Mouse (Mus musculus) hindbrain, embryonic 11.5 days (tissue): ENCODE results near the gene Scn7a. TPM values are rescaled to one million over a fixed set of nuclear protein-coding genes. Genes with fewer than 3 reads are reported as not detected.

Source experiments
- ATAC-seq: fragments of 200-750 bp; cut with Nextera tagmentation; 2 replicates; pipeline ENCODE4 v1.8.0; 2017; ENCODE audit warnings: mild to moderate bottlenecking, moderate TSS enrichment, moderate library complexity; ENCODE audit not compliant: low FRiP score
- DNase-seq: peaks from one replicate; pipeline ENCODE4 v3.0.0-alpha.2; 2015; ENCODE audit warnings: low spot score
- H3K27ac ChIP-seq: fragments of 300-500 bp; sonication (generic); 2 replicates; pipeline ENCODE4 v1.5.1; 2014; ENCODE audit warnings: mild to moderate bottlenecking, low read depth, low read length
- H3K27me3 ChIP-seq: fragments of 300-500 bp; sonication (generic); 2 replicates; pipeline ENCODE4 v1.6.1; 2014; ENCODE audit warnings: mild to moderate bottlenecking, low read length, moderate library complexity, mixed read lengths; ENCODE audit not compliant: control insufficient read depth, insufficient read depth
- H3K36me3 ChIP-seq: fragments of 300-500 bp; sonication (generic); 2 replicates; pipeline ENCODE4 v1.6.1; 2014; ENCODE audit warnings: mild to moderate bottlenecking, low read length, moderate library complexity, mixed read lengths; ENCODE audit not compliant: control insufficient read depth, insufficient read depth
- H3K4me1 ChIP-seq: fragments of 300-500 bp; sonication (generic); replicated peaks from 2 replicates; pipeline ENCODE4 v1.6.1; 2014; ENCODE audit warnings: low read length, mixed read lengths; ENCODE audit not compliant: control insufficient read depth, insufficient read depth
- H3K4me2 ChIP-seq: fragments of 300-500 bp; sonication (generic); replicated peaks from 2 replicates; pipeline ENCODE4 v1.6.1; 2014; ENCODE audit warnings: mild to moderate bottlenecking, low read depth, low read length
- H3K4me3 ChIP-seq: fragments of 300-500 bp; sonication (generic); 2 replicates; pipeline ENCODE4 v1.5.1; 2014; ENCODE audit warnings: low read depth, low read length
- H3K9ac ChIP-seq: fragments of 300-500 bp; sonication (generic); 2 replicates; pipeline ENCODE4 v1.6.1; 2014; ENCODE audit warnings: low read depth, low read length
- H3K9me3 ChIP-seq: fragments of 300-500 bp; sonication (generic); 2 replicates; pipeline ENCODE4 v1.6.1; 2016; ENCODE audit warnings: low read length; ENCODE audit not compliant: control insufficient read depth
- WGBS: fragments of 180-500 bp; shearing (Covaris S2); extraction: QIAGEN DNeasy Blood & Tissue Kit; methylation state at CpG from one replicate; pipeline ENCODE4 v1.1.7; 2014; 5-methylcytosine and 5-hydroxymethylcytosine counted together
- polyA plus RNA-seq: library from polyadenylated mRNA; unstranded; fragments of >200 nt; fragmentation: Nextera tagmentation; extraction: Ambion mirVana; gene quantifications from 2 replicates; pipeline ENCODE4 v1.2.1, GENCODE M21; 2014

Scn7a gene
- polyA plus RNA-seq = 0.73 and 0.78 TPM in 2 replicates

DNA sequence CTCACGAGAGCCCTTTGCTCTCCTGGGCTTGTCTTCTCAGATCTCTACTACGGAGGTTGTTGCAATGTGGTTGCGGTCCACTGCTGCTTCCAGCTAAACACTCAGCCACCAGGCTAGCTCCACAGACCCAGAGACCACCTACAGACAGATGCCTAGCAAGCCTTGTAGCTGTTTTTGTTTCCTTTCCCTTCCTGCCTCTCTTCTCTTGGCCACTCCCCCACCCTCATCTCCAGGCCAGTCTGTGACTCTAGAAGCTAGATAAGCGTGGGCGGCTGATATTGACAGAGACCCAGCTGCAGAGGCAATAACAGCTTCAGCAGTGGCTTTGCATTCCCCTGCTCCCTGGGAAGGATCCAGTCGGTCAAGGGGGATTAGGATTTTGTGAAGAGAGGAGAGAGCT is at the start of gene Scn7a:
Gene Scn7a (minus strand): TSS at position 150 of the 400 bp plus-strand sequence.
- 32% methylated on average over 6 of the region's 6 CpGs for WGBS
- Histone ChIP-seq H3K27ac (no peak within 1 kb of the TSS), H3K4me2 (no peak within 1 kb of the TSS), H3K9me3 (no peaks in the 10 kb centered on the region), H3K27me3 (no peaks in the 10 kb centered on the region), H3K4me1 (no peaks in the 10 kb centered on the region), H3K36me3 (no peaks in the 10 kb centered on the region), H3K4me3 (no peak within 1 kb of the TSS), H3K9ac (no peak within 1 kb of the TSS)
- peak; percentile 19 for DNase-seq
- no peak for ATAC-seq

DNA sequence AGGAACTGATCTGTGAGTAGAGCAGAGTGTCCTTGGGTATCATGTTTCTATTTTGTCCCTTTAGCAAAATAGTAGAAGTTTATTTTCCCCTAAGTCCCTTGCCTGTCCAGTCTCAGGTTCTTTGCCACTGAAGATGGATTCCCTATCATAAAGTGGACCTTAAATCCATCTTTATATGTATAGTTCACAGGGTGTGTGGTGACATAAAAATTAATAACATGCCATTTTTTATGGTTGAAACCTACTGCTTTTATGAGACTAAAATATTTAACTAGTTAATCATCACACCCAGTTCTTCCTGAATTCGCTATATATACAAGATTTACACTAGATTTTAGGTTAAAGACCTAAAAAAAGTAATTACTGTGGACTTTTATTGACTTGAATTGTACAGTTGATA is 43.0 kb upstream of the Scn7a start:
- Histone ChIP-seq H3K4me3 (no peak overlapping the region), H3K27ac (no peak overlapping the region), H3K27me3 (no peaks in the 10 kb centered on the region), H3K9me3 (no peaks in the 10 kb centered on the region), H3K4me2 (no peak overlapping the region), H3K4me1 (no peaks in the 10 kb centered on the region), H3K36me3 (no peaks in the 10 kb centered on the region), H3K9ac (no peak overlapping the region)
- WGBS = 87% methylated on average over 1 of the region's 1 CpGs
- DNase-seq = no peak
- no peak for ATAC-seq

DNA sequence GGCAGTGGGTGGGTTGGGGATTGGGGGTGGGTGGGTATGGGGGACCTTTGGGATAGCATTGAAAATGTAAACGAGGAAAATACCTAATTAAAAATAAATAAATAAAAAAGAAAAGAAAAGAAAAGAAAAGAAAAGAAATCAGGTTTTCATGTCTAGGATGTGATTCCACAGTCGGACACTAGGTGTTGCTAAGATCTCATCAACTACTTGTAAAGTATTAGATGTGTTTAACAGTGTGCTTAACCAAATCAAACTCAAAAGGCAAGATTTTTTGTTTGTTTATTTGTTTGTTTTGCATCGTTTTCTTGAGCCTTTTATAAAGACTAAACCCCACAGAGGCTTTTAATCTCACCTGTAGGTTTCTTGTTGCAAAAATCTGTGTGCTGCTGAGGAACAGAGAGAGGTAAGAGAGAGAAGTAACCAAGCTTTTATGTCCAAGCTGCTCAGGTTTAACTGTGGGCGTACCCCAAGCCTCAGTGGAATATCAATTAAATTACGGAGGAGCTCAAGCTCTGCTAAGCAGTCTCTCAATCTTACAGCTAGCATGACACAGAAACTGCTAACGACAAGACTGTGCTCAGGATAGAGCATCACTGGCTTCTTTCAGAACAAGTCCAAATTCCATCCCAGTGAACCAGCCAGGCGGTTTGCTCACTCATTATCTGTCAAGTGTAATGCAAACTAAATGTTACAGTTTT is 35.3 kb upstream of the Scn7a start:
- ATAC-seq = peak; percentile 35; the same call in 1 of the 2 replicates
- peak; percentile 5 for DNase-seq
- Histone ChIP-seq H3K9me3 (no peaks in the 10 kb centered on the region), H3K27me3 (no peaks in the 10 kb centered on the region), H3K9ac (no peak overlapping the region), H3K4me2 (no peak overlapping the region), H3K4me1 (no peaks in the 10 kb centered on the region), H3K36me3 (no peaks in the 10 kb centered on the region), H3K27ac (no peak overlapping the region), H3K4me3 (no peak overlapping the region)
- 46% methylated on average over 7 of the region's 7 CpGs for WGBS

DNA sequence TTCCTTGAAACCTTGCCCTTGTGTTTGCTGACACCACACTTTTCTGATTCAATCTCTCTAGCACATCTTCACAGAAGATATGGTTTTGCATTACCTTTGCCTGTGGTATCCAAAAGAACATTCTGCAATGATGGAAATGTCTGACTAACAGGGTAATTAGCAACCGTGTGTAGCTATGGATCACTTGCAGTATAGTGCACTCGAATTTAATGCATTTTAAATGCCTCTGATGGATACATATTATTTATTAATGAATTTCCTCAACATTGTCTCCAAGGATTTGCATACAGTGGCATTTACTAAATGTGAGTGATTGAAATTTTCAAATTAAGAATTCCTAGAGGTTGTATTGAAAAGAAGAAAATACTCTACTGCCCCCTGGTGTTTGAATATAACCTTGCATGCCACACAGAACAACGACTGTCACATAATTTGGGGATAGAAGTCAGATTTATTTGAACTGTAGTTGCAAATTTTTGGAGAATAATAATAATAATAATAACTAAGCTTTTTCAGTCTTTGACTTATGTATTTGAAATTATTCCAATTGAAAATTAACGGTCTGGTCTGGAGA is 15.0 kb upstream of the Scn7a start:
- Histone ChIP-seq H3K27me3 (no peaks in the 10 kb centered on the region), H3K9ac (no peak overlapping the region), H3K4me3 (no peak overlapping the region), H3K36me3 (no peaks in the 10 kb centered on the region), H3K9me3 (no peaks in the 10 kb centered on the region), H3K4me1 (no peaks in the 10 kb centered on the region), H3K27ac (no peak overlapping the region), H3K4me2 (no peak overlapping the region)
- peak; percentile 56; the same call in 1 of the 2 replicates for ATAC-seq
- 49% methylated on average over 4 of the region's 4 CpGs for WGBS
- peak; percentile 64 for DNase-seq

DNA sequence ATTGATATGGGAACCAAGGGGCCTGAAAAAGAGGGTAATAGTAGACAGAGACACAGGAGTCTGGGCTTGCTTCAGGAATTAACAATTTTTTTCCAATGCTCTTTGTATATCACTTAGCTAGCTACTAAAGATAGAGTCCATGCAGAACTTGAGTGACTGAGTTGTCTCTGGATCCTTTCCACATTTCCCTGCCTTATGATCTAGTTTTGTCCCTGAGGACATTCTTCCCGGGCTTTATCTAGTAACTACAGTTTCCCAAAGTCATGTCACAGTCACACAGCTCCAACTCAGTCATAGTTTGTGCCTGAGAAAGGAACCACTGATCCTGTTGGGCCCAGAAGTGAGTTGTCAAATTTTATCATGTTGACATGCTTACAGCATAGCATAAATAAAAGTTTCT is 12.8 kb upstream of the Scn7a start:
- Histone ChIP-seq H3K9me3 (no peaks in the 10 kb centered on the region), H3K27me3 (no peaks in the 10 kb centered on the region), H3K36me3 (no peaks in the 10 kb centered on the region), H3K4me1 (no peaks in the 10 kb centered on the region), H3K27ac (no peak overlapping the region), H3K9ac (no peak overlapping the region), H3K4me3 (no peak overlapping the region), H3K4me2 (no peak overlapping the region)
- ATAC-seq (no peak), DNase-seq (no peak)
- 73% methylated on average over 1 of the region's 1 CpGs for WGBS

DNA sequence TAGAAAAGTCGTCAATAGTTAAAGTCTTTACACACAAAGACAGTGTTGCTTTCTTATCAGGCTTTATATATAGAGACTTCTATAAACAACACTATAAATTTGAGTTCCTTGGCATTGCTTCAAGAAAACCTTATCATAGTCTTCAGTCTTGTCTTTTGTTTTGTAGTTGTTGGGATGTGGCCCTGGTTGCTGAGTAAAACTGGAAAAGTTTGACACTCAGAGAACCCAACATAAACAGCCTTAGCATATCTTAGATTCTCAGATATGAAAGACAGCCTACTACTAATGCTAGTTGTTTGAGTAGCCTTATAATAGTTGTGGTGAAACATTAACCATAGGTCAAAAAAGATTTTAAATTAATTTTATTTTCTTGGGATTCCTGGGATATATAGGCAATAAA is 6.9 kb upstream of the Scn7a start:
- Histone ChIP-seq H3K27ac (no peak overlapping the region), H3K4me1 (no peaks in the 10 kb centered on the region), H3K9me3 (no peaks in the 10 kb centered on the region), H3K27me3 (no peaks in the 10 kb centered on the region), H3K9ac (no peak overlapping the region), H3K4me3 (no peak overlapping the region), H3K36me3 (no peaks in the 10 kb centered on the region), H3K4me2 (no peak overlapping the region)
- no peak for DNase-seq
- WGBS = 74% methylated on average over 1 of the region's 1 CpGs
- ATAC-seq = no peak

DNA sequence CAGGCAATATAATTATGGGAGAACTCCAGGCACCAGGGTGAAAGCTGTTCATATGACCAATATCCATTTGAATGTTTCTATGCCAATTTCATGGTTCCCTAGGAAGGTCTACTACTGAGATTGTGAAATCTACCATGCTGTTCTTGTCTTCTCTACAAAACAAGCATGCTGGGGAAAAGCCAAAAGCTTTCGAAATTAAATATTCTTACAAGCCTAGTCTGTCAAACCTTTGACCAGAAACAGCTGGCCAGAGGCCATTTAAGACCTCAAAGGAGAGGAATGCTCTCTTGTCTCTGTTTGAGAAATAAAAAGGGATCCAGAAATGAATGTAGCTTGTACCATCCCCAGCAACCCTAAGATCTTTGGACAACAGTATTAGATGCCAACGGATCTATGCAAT is 3.8 kb downstream of the Scn7a start:
- Histone ChIP-seq H3K27me3 (no peaks in the 10 kb centered on the region), H3K9me3 (no peaks in the 10 kb centered on the region), H3K27ac (no peak overlapping the region), H3K36me3 (no peaks in the 10 kb centered on the region), H3K9ac (no peak overlapping the region), H3K4me2 (no peak overlapping the region), H3K4me3 (no peak overlapping the region), H3K4me1 (no peaks in the 10 kb centered on the region)
- no peak for DNase-seq
- 84% methylated on average over 2 of the region's 2 CpGs for WGBS
- ATAC-seq = no peak

DNA sequence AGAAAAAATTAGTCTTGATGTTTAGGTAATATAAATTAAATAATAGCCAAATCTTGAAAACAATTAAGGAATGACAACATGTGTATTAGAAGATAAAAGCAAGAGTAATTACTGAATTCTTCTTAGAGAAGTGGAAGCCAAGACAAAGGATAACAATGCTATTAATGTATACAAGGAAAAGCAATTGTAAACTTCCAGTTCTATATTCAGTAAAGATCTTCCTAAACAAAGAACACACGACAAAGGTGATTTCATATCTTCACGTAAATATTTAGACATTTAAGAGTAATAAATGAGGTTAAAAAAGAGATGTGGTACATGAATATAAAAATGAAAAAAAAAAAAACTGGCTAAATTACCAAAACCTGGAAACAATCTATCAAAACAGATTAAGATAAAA is 16.7 kb downstream of the Scn7a start:
- ATAC-seq = no peak
- no peak overlapping the region for H3K4me2 ChIP-seq
- DNase-seq = no peak
- no peak overlapping the region for H3K27ac ChIP-seq
- H3K9me3 ChIP-seq = no peaks in the 10 kb centered on the region
- no peaks in the 10 kb centered on the region for H3K4me1 ChIP-seq
- H3K9ac ChIP-seq = no peak overlapping the region
- no peaks in the 10 kb centered on the region for H3K27me3 ChIP-seq
- no peaks in the 10 kb centered on the region for H3K36me3 ChIP-seq
- 92% methylated on average over 2 of the region's 2 CpGs for WGBS
- H3K4me3 ChIP-seq = no peak overlapping the region

DNA sequence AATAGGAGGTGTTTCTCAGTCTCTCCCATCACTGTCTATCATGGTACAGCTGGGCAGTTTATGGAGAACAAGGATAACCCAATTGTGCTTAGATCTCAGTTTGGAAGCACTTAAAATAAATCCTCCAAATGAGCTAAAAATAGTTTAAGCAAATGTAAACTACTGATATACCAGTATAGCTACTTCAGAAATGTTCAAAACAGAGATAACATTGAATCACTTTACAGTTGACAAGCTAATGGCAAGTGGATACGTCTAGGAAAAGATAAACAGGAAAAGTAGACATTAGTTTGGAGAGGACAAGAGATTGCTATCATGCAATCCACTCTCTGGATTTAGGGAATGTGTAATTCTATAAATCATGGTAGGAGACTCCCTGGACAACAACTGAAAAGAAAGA is 19.5 kb downstream of the Scn7a start:
- Histone ChIP-seq H3K27ac (no peak overlapping the region), H3K9me3 (no peaks in the 10 kb centered on the region), H3K27me3 (no peaks in the 10 kb centered on the region), H3K4me2 (no peak overlapping the region), H3K4me3 (no peak overlapping the region), H3K4me1 (no peaks in the 10 kb centered on the region), H3K36me3 (no peaks in the 10 kb centered on the region), H3K9ac (no peak overlapping the region)
- no peak for DNase-seq
- ATAC-seq = no peak
- 86% methylated on average over 1 of the region's 1 CpGs for WGBS
